Mouse (Mus musculus) liver, adult 2 months (tissue): ENCODE results near the gene Cct4. TPM values are rescaled to one million over a fixed set of nuclear protein-coding genes. Genes with fewer than 3 reads are reported as not detected.
A peak's percentile ranks its signal among the peaks of the same experiment; 100 is the strongest.

ENCODE experiments used
- DNase-seq: peaks from one replicate; pipeline ENCODE4 v3.0.0-alpha.2; 2011; ENCODE audit warnings: low read depth, low spot score; ENCODE audit errors: extremely low read depth
- H3K27ac ChIP-seq: fragments of 200-500 bp; replicated peaks from 2 replicates; pipeline ENCODE4 v1.5.1; 2012; ENCODE audit warnings: low read depth, mild to moderate bottlenecking, control low read depth, inconsistent platforms, low read length; ENCODE audit not compliant: insufficient read depth
- H3K27me3 ChIP-seq: fragments of 200-500 bp; 2 replicates; pipeline ENCODE4 v1.6.1; 2012; ENCODE audit warnings: mild to moderate bottlenecking, moderate library complexity, low read length, inconsistent platforms; ENCODE audit not compliant: control insufficient read depth, insufficient read depth
- H3K36me3 ChIP-seq: fragments of 200-500 bp; 2 replicates; pipeline ENCODE4 v1.6.1; 2012; ENCODE audit warnings: low read length, inconsistent platforms; ENCODE audit not compliant: control insufficient read depth, insufficient read depth
- H3K4me1 ChIP-seq: fragments of 200-500 bp; 2 replicates; pipeline ENCODE4 v1.6.1; 2011; ENCODE audit warnings: low read length; ENCODE audit not compliant: control insufficient read depth, insufficient read depth
- H3K4me3 ChIP-seq: fragments of 200-500 bp; 2 replicates; pipeline ENCODE4 v1.5.1; 2011; ENCODE audit warnings: low read depth, mild to moderate bottlenecking, control low read depth, low read length, moderate library complexity; ENCODE audit not compliant: insufficient read depth
- H3K79me2 ChIP-seq: fragments of 200-500 bp; 2 replicates; pipeline ENCODE4 v1.6.1; 2012; ENCODE audit warnings: inconsistent platforms, mild to moderate bottlenecking, low read length, moderate library complexity; ENCODE audit not compliant: control insufficient read depth, insufficient read depth
- H3K9ac ChIP-seq: fragments of 200-500 bp; 2 replicates; pipeline ENCODE4 v1.6.1; 2012; ENCODE audit warnings: low read depth, mild to moderate bottlenecking, control low read depth, inconsistent platforms, low read length
- CTCF ChIP-seq: fragments of 200-500 bp; IDR thresholded peaks from 2 replicates; pipeline ENCODE4 v1.5.1; 2011; ENCODE audit warnings: low read depth, low read length, control low read depth
- POLR2A ChIP-seq: fragments of 200-500 bp; IDR thresholded peaks from 2 replicates; pipeline ENCODE4 v1.6.1; 2011; ENCODE audit warnings: low read length, control low read depth; ENCODE audit not compliant: insufficient read depth; ENCODE audit errors: extremely low read depth
- WGBS: fragments of 180-500 bp; shearing (Covaris S2); methylation state at CpG from one replicate; pipeline ENCODE4 v1.1.7; 2018; 5-methylcytosine and 5-hydroxymethylcytosine counted together
- polyA plus RNA-seq: library from polyadenylated mRNA; depleted of rRNA; stranded (reverse); fragments of >200 nt; gene quantifications from 2 replicates; pipeline ENCODE4 v1.2.3, GENCODE M21; 2012; rRNA removed
- total RNA-seq: library from RNA; depleted of rRNA; stranded (reverse); fragments of >200 nt; gene quantifications from 2 replicates; pipeline ENCODE4 v1.2.3, GENCODE M21; 2014; rRNA removed

Gene Cct4
- total RNA-seq, result 86.8 and 92.2 TPM in 2 replicates
- polyA plus RNA-seq, result 89.2 and 136 TPM in 2 replicates

GRCm38 (mm10) chr11:22990393-22991126, at the start of gene Cct4:
TSS of gene Cct4 (plus strand) at chr11:22990519.
- peak; percentile 91 for DNase-seq
- H3K36me3 ChIP-seq, result peaks cover 16% of the 10 kb centered on the region
- under 1% methylated on average over 66 of the region's 66 CpGs for WGBS

DNA sequence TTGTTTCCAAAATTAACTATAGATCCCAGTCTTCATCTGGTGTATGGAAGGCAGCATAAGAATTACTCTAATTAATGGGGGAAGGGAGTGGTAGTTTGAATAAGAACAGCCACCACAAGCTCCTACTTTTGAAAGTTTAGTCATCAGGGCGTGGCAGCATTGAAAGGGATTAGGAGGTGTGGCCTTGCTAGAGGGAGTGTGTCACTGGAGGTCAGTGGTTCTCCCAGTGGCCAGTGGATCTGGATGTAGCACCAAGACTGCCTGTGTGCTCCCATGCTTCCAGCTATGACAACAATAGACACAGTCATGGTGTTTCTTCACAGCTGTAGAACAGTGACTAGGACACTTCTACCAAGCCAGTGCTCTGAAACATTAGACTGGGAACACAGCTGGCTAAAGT, 41.2 kb upstream of the Cct4 start:
- H3K4me1 ChIP-seq, result no peaks in the 10 kb centered on the region
- H3K79me2 ChIP-seq, result no peaks in the 10 kb centered on the region; the same call in 1 of the 2 replicates
- TF ChIP-seq POLR2A (no peak), CTCF (no peak)
- no peaks in the 10 kb centered on the region for H3K27me3 ChIP-seq
- no peak overlapping the region for H3K9ac ChIP-seq
- no peak overlapping the region for H3K4me3 ChIP-seq
- DNase-seq, result no peak
- H3K36me3 ChIP-seq, result 0 out of 2 replicates have a peak, but pooled peaks cover 2% of the 10 kb centered on the region
- 95% methylated on average over 1 of the region's 1 CpGs for WGBS
- H3K27ac ChIP-seq, result no peak overlapping the region

More at GRCm38 (mm10) chr11:22990393-22991126, at the start of gene Cct4:
- peaks cover 7% of the 10 kb centered on the region for H3K4me1 ChIP-seq
- TF ChIP-seq CTCF (no peak), POLR2A (peak; percentile 66; the same call in 1 of the 2 replicates)
- peak within 1 kb of the TSS; percentile 73 for H3K9ac ChIP-seq
- peak within 1 kb of the TSS; percentile 81 for H3K4me3 ChIP-seq
- H3K27me3 ChIP-seq, result no peaks in the 10 kb centered on the region
- H3K27ac ChIP-seq, result peak within 1 kb of the TSS; percentile 68
- peaks cover 15% of the 10 kb centered on the region for H3K79me2 ChIP-seq

DNA sequence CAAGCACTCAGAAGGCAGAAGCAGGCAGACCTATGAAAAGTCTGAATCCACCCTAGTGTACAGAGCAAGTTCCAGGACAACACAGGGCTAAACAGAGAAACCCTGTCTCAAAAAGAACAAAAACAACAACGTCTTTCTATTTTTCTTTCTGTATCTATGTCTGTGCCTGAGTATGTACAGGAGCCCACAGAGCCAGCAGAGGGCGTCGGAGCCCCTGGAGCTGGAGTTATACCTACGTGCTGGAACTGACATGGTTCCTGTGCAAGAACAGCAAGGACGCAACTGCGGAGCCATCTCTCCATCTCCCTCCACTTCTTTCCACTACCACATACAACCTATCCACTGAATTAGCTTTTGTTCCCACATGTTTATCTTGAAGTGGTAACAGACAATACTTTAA, 40.2 kb upstream of the Cct4 start:
- DNase-seq, result no peak
- TF ChIP-seq POLR2A (no peak), CTCF (peak; percentile 37)
- 94% methylated on average over 6 of the region's 6 CpGs for WGBS
- 0 out of 2 replicates have a peak, but pooled peaks cover 2% of the 10 kb centered on the region for H3K36me3 ChIP-seq
- no peaks in the 10 kb centered on the region for H3K27me3 ChIP-seq
- H3K4me3 ChIP-seq, result no peak overlapping the region
- H3K27ac ChIP-seq, result no peak overlapping the region
- no peaks in the 10 kb centered on the region for H3K4me1 ChIP-seq
- H3K79me2 ChIP-seq, result no peaks in the 10 kb centered on the region; the same call in 1 of the 2 replicates
- H3K9ac ChIP-seq, result no peak overlapping the region

DNA sequence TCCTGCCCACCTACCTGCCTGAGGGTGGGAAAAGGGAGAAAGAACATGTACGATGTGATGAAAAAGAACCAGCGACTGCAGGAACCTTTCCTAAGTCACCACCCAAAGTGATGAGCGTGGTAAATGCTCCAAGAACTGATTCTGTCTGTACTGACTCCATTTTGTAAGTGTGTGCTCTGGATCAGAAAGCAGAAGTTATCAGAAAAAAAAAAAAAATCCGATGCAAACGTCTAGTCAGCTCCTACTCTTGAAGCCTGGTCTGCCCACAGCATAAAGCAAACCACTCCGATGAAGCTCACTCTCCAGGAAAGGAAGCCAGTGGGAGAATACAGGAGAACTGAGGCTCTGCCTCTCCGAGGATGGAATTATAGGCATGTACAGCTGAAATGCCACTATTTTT, 37.7 kb upstream of the Cct4 start:
- no peak for TF ChIP-seq POLR2A
- TF ChIP-seq CTCF, result no peak
- H3K36me3 ChIP-seq, result peaks cover 5% of the 10 kb centered on the region
- no peaks in the 10 kb centered on the region for H3K27me3 ChIP-seq
- no peaks in the 10 kb centered on the region for H3K4me1 ChIP-seq
- no peak overlapping the region for H3K4me3 ChIP-seq
- no peak overlapping the region for H3K9ac ChIP-seq
- no peak for DNase-seq
- H3K27ac ChIP-seq, result no peak overlapping the region
- 91% methylated on average over 7 of the region's 7 CpGs for WGBS
- no peaks in the 10 kb centered on the region for H3K79me2 ChIP-seq

GRCm38 (mm10) chr11:22956346-22956745, 34.0 kb upstream of the Cct4 start:
- peaks cover 2% of the 10 kb centered on the region; the same call in 1 of the 2 replicates for H3K79me2 ChIP-seq
- no peak for TF ChIP-seq POLR2A
- TF ChIP-seq CTCF, result no peak
- WGBS, result 96% methylated on average over 6 of the region's 6 CpGs
- no peak overlapping the region for H3K27ac ChIP-seq
- no peak overlapping the region for H3K9ac ChIP-seq
- H3K4me1 ChIP-seq, result no peaks in the 10 kb centered on the region
- DNase-seq, result no peak
- peaks cover 4% of the 10 kb centered on the region for H3K36me3 ChIP-seq
- no peak overlapping the region for H3K4me3 ChIP-seq
- no peaks in the 10 kb centered on the region for H3K27me3 ChIP-seq

DNA sequence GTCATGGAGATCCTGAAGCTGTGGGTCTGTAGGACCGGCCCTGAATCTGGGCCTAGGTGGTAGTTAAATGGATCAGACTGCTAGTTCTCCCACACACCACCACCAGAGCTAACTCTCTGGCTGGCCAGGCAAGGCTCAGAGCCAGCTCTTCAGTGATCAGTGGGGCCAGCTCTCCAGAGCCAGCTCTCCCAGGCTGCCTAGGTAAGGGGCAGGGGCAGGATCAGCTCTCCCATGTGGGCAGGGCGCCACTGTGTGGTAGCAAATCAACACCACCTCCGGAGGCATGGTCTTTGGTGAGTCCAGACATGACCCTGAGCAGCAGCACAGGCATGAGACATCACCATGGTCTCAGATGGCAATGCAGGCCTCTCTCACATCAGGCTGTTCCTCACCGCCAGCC, 33.5 kb upstream of the Cct4 start:
- Histone ChIP-seq H3K9ac (no peak overlapping the region), H3K4me3 (no peak overlapping the region), H3K36me3 (peaks cover 4% of the 10 kb centered on the region), H3K79me2 (peaks cover 2% of the 10 kb centered on the region; the same call in 1 of the 2 replicates), H3K27me3 (no peaks in the 10 kb centered on the region), H3K4me1 (no peaks in the 10 kb centered on the region), H3K27ac (no peak overlapping the region)
- WGBS, result 62% methylated on average over 4 of the region's 4 CpGs
- peak; percentile 52 for DNase-seq
- TF ChIP-seq CTCF (peak; percentile 91), POLR2A (no peak)
